Mouse (Mus musculus) cerebellum, postnatal 4 days (tissue): ENCODE results near the gene Nos1ap.

ENCODE experiments used
- DNase-seq, 2 experiments: peaks; one replicate each; pipeline ENCODE4 v3.0.0; 2022; ENCODE audit warnings: low spot score in 2 of 2, mixed read lengths in 1 of 2

Nos1ap gene

GRCm38 (mm10) chr1:170301686-170302085 is 288.0 kb downstream of the Nos1ap start:
- no peak for DNase-seq

GRCm38 (mm10) chr1:170299496-170299895 is 290.2 kb downstream of the Nos1ap start:
- no peak for DNase-seq

- DNase-seq = no peak
These were observed 294.7 kb downstream of the Nos1ap start for GRCm38 (mm10) chr1:170294786-170295570.

- DNase-seq = no peak
These were observed 296.4 kb downstream of the Nos1ap start for GRCm38 (mm10) chr1:170293257-170293656.

GRCm38 (mm10) chr1:170292239-170292951 is 297.3 kb downstream of the Nos1ap start:
- DNase-seq = peak in 1 of 2 experiments; percentile 59

- DNase-seq = no peak
These were observed 307.1 kb downstream of the Nos1ap start for GRCm38 (mm10) chr1:170282415-170283129.

GRCm38 (mm10) chr1:170277016-170277415 is 312.6 kb downstream of the Nos1ap start, which contains the start of gene Sh2d1b1:
Gene Sh2d1b1, plus strand, starts transcription at chr1:170277320.
- DNase-seq = no peak

GRCm38 (mm10) chr1:170273252-170273651 is 316.4 kb downstream of the Nos1ap start:
- DNase-seq = no peak

GRCm38 (mm10) chr1:170270696-170271095 is 319.0 kb downstream of the Nos1ap start:
- DNase-seq = no peak

- DNase-seq = no peak
These were observed 319.4 kb downstream of the Nos1ap start for GRCm38 (mm10) chr1:170270281-170270680.

GRCm38 (mm10) chr1:170255560-170255910 is 334.1 kb downstream of the Nos1ap start:
- peak; percentile 62 to 72 for DNase-seq

GRCm38 (mm10) chr1:170254893-170255559 is 334.6 kb downstream of the Nos1ap start:
- no peak for DNase-seq
